Mouse (Mus musculus): ENCODE results near the gene Iqck.

- no peak for TF ChIP-seq CTCF (IDR thresholded peaks at IDR 0.05; ENCODE audit: low read depth)
- TF ChIP-seq EP300 (optimal IDR thresholded peaks at IDR 0.05), result no peak
Observed at GRCm38 (mm10) chr7:118900090-118900489, 44.5 kb downstream of the Iqck start.

All from stomach, postnatal 0 days (tissue).